Mouse (Mus musculus): ENCODE measurements around the gene Cnn2.

DNA sequence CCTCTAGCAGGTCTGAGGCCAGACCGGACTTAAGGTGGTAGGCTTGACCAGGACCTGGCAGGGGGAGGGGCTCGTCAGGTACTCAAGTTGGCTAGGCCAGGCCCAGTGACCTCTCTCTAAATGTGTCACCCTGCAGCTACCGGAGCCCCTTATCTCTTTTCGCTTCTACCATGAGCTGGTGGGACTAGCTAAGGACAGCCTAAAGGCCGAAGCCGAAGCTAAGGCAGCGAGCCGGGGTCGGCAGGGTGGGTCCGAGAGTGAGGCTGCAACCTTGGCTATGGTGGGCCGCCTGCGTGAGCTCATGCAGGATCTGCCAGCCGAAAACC lies 40.1 kb downstream of the Cnn2 start:
- no peak for TF ChIP-seq CTCF (IDR thresholded peaks at IDR 0.05; ENCODE audit: extremely low read depth, insufficient read length, insufficient replicate concordance, low read depth, low read length)
- TF ChIP-seq POLR2A (IDR thresholded peaks at IDR 0.05; ENCODE audit: low read depth, low read length), result no peak
